Mouse (Mus musculus): ENCODE measurements around the gene Ddx31.

GRCm38 (mm10) chr2:28919001-28919400, 78.8 kb downstream of the Ddx31 start:
- TF ChIP-seq ZNF384 (IDR thresholded peaks at IDR 0.05; ENCODE audit: low read depth, low read length) (no peak), MAX (IDR thresholded peaks at IDR 0.05; ENCODE audit: low read length) (no peak), CTCF (IDR thresholded peaks at IDR 0.05 in 2 of 3, conservative IDR thresholded peaks at IDR 0.05 in 1 of 3; ENCODE audit: control insufficient read depth in 1 of 3, insufficient read depth in 1 of 3, low read depth in 2 of 3, low read length in 3 of 3, poor library complexity in 1 of 3, severe bottlenecking in 1 of 3) (no peak), RCOR1 (IDR thresholded peaks at IDR 0.05; ENCODE audit: low read depth, low read length) (no peak), USF1 (IDR thresholded peaks at IDR 0.05; ENCODE audit: low read depth, low read length) (no peak), EP300 (IDR thresholded peaks at IDR 0.05; ENCODE audit: low read depth in 1 of 2, low read length in 2 of 2) (0 out of 4 replicates have a peak, but pooled peaks of 1 of the 2 experiments have one; percentile 23), GATA1 (IDR thresholded peaks at IDR 0.05; ENCODE audit: low read depth, low read length) (no peak), MAFK (IDR thresholded peaks at IDR 0.05; ENCODE audit: borderline replicate concordance, low read depth, low read length) (no peak), ZKSCAN1 (IDR thresholded peaks at IDR 0.05; ENCODE audit: low read depth, low read length) (no peak), NELFE (IDR thresholded peaks at IDR 0.05; ENCODE audit: low read depth, low read length) (no peak), E2F4 (IDR thresholded peaks at IDR 0.05; ENCODE audit: borderline replicate concordance, low read depth, low read length) (no peak), POLR2A (IDR thresholded peaks at IDR 0.05; ENCODE audit: control insufficient read depth in 1 of 2, insufficient read depth in 1 of 2, low read depth in 1 of 2, low read length in 2 of 2, poor library complexity in 1 of 2) (no peak), MXI1 (IDR thresholded peaks at IDR 0.05; ENCODE audit: low read depth, low read length) (no peak)

Measured in MEL (cell line).